Mouse (Mus musculus): ENCODE results near the gene Skp2.

Gene Skp2

DNA sequence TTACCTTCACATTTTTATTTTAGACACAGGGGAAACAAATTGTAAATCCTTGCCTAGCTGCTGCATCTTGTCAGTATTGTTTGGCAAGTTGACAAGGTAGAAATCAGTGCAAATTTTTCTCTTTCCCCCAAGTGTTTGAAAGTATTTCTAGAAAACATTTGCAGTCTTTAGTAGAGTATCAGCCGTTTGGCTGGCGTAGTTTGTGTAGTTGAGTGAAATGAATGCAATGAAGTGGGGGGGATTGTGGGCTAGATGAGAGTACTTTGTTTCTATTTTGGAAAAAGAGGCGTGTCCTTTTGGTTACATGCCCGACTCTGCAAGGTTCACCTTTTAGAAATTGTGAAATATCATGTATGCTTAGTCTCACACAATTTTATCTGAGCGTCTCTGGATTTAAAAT lies 82.6 kb downstream of the Skp2 start:
- TF ChIP-seq GATA4 (IDR thresholded peaks at IDR 0.05; ENCODE audit: insufficient replicate concordance, low read length) = no peak

DNA sequence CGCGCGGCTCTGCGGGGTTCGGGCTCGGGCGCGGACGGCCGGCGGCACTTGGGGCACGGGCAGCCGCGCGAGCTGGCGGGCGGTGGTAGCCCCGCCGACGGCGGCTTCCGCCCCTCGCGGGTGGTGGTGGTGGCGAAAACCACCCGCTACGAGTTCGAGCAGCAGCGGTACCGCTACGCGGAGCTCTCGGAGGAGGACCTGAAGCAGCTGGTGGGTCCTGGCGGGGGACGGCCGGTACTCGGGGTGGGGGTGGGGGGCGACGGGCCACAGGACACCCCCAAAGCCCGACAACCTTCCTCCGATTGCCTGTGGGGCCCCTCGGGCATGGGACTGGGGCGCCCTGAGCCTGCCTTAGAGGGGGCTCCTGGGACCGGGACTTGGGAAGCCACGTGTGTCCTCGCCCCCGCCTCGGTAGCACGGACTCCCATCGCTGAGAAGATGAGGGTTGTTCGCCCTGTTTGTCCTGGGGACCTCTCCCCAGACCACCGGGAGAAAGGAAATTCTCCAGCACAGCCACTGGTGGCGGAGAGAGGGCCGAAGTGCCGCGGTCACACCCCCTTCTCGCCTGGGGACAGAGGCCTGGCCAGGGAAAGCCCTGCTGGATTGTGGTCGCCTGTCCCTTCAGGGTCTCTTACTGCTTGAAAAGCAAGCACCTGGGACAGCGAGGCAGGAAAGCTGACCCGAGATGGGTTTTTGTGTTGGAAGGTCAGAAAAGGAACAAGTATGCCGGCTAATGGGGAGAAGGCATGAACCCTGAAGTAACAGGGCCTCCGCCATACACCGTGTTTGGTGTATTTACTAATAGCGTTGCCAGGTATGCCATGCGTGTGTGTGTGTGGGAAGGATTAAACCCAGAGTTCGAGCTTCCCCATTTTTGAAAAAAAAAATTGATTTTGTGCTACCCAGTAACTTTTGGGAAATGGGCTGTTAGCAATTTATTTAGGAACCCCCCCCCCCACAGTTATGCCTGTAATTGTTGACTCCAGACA lies 83.4 kb downstream of the Skp2 start:
- TF ChIP-seq GATA4 (IDR thresholded peaks at IDR 0.05; ENCODE audit: insufficient replicate concordance, low read length) = no peak

DNA sequence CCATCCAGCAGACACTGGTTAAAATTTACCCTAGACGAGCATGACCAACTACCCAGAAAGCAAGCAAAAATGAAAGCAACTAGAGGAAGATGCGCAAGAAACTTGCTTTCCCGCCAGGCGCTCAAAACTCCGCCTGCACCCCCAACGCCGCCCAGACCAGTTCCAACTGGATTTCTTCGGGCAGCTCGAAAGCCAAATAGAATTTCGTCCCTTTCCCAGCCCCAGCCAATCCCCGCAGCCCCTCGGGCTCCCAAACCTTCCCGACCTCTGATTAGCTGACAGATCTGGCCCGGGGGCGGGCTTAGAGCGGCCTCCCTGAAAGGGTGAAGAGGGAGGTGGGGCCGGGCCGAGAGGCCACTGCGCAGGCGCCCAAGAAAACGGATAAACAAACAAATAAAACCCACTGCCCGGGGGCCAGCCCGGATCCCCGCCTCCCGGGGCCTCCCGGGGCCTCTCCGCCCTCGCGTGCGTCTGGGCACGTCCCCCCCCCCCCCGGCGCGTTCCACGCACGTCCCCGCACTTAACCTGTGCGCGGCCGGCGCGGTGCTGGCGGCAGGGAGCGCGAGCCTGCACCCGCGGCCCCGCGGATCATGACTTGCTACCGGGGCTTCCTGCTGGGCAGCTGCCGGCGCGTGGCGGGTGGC lies 84.2 kb downstream of the Skp2 start, which contains the start of gene Nadk2:
Gene Nadk2, plus strand, starts transcription at position 349 of the 644 bp plus-strand sequence.
- no peak for TF ChIP-seq GATA4 (IDR thresholded peaks at IDR 0.05; ENCODE audit: insufficient replicate concordance, low read length)

DNA sequence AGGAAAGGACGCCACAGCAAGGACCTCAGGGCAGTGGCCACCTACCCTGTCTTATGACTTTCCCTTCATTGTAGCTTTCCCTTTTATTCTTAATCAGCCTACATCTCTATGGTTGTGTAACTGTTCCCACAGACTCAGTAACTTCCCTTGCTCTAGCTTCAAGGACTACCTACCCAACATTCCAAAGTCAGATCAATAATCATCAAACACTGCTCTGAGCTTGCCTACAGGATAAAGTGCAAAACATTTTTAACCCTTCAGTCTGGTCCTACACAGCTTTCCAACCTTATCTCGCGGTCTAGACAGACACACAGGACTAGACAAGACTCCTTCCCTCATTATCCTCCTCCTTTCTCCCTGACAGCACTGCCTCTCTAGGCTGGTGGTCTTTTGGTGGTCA lies 84.9 kb downstream of the Skp2 start:
- peak; percentile 97 for TF ChIP-seq GATA4 (IDR thresholded peaks at IDR 0.05; ENCODE audit: insufficient replicate concordance, low read length)

DNA sequence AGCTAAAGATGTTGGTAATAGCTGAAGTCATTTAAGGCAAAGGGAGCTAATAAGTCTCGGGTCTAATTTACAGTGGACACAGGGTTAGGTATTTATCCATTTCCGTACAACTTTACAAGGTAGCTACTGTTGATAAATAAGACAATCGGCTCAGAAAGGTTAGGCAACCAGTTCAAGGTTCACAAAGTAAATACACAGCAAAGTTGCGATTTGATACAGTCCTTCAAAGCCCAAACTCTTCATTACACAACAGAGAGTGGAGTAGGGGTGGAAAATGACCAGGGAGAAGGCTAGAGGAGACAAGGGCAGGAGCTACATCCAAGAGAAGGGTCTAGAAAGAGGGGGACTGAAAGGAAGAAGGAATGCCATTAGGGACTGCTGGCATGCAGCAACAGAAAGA lies 86.3 kb downstream of the Skp2 start:
- TF ChIP-seq GATA4 (IDR thresholded peaks at IDR 0.05; ENCODE audit: insufficient replicate concordance, low read length) = no peak

All from liver, adult (tissue).